Mouse (Mus musculus) CD4-positive, CD25-positive, alpha-beta regulatory T cell, adult 2 months (primary cell): ENCODE results near the gene Atxn1.

Experiments
- DNase-seq: peaks from one replicate; pipeline ENCODE4 v3.0.0-alpha.2; 2012; ENCODE audit warnings: low read depth, low spot score

Atxn1 gene

DNA sequence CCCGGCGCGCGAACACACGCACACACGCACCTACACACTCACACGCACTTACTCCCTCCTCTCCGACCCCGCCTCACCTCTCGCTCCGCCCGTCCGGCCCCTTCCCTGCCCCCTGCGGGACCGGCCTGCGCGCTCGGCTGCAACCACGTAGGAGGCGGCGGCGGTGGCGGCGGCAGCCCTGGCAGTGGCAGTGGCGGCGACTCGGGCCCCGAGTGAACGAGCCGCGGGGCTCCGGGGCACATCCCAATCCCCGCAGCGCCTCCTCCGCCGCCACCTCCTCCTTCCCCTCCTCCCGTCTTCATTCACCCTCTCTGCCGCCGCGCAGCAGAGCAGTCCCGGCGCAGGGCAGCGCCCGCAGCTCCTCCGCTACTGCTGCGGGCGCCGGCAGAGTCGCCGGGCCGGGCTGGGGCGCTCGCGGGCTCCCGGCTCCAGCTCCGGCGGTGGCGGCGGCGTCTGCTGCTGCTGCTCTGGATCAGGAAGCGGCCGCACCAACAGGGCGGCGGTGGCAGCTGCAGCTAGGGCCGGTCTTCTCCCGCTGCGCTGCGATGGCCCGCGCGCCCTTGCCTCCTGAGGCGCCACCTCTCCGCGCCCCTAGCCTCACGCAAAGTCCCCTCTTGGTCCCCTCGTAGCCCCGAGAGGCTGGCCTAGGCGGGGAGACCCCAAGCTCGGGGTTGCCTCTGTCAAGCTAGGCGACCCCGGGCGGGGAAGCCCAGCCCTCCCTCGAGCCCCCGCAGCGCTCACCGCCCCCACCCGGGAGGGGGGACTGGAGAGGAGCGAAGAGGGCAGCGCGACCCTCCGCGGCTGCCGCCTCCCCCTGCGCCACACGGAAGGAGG is 1.1 kb downstream of the Atxn1 start:
- DNase-seq: peak; percentile 80

DNA sequence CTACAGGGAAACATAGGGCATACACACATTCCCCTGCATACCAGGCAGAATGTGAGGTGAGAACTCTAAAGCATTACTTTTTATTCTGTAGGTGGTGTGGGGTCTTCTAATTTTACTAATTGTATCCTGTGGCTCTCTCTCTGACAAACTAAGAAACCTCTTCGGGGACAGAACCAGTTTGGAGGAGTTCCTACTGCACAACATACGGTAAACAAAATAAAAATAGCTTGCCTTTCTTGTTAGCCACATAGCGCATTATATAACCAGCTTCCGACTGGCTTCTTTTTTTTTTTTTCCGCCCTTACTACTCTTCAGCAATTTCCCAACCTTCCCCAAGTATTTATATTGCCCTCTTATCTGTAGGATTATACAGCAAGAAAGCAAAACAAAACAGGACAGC is 2.0 kb downstream of the Atxn1 start:
- DNase-seq: no peak

GRCm38 (mm10) chr13:45961871-45962630 is 2.8 kb downstream of the Atxn1 start:
- DNase-seq: peak; percentile 48

DNA sequence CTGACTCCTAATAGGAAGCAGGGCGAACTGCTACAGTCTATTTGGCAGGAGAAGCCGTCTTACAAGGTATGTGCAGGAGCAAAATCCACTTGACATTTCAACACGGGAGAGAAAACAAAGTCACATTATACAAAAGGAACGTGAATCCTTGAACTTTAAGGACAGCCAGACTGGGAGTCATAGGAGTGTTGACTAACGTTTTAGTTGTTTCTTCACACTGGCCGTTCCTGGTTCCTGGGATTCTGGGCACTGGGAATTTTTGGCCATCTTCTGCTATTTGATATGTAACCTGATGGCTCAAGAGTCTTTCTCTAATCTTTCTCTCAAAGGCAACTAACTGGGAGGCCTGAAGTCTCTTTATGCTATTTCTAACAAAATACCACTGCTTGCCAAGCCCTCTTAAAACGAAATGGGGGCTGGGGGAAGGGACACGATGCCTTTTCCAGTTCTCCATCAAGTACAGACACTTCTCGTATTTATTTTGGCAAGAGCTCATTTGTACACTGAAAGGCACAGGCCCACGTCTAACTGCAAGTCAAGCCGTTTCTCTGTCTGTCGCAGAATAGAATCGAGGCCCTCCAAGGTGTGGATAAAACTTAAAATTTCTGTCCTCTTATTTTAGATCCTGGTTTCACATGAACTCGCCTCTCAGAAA is 4.4 kb downstream of the Atxn1 start:
- no peak for DNase-seq

GRCm38 (mm10) chr13:45958306-45958705 is 6.5 kb downstream of the Atxn1 start:
- no peak for DNase-seq

DNA sequence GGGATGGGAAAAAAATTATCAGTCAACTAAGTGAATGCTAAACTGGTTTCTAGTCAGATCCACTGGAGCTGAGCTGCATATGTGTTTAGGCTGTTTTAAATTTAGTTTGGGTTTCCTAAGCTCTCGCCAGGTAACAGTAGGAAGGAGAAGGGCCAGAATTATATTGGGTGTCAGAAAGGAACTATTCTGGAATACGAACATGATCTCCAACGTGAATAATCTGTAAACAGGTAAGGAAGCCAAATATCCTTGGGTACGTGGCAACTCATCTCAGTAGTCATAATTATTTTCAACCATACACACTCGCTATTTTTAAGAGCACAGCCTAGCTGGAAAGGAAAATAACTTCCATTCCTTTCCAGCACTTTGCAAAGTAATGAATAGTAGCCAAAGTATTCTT is 7.2 kb downstream of the Atxn1 start:
- DNase-seq: no peak

- DNase-seq: no peak
Observed at GRCm38 (mm10) chr13:45956287-45956686, 8.5 kb downstream of the Atxn1 start.

DNA sequence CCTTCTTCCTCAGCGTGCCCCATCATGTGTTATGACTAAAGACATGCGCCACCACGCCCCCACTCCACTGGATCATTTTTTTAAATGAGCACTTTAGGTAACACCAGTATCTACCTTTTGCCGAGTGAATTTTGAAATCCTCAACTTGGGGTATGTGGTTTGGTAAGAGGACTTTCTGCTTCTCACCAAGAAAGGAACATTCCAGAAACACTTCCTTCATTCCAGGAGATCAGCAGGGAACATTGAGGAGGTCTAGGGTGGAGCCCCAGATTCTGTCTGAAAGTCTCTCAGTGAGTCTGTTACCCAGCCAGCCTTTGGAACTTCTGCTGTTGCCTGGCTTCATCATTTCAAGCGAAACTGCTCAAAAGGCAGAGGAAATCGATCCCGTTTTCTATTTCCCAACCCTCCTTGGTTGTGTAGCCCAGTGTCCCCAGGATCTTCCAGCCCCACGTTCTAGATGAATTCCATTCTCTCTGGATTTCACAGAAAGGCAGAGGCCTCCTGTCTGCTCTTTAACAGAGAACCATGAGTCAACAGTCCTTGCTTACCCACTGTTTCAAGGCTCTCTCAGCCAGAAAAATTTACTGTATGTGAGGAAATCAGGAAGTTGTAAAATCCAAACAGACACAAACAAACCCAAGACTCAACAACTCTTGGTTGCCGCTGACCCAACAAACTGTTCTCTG is 9.3 kb downstream of the Atxn1 start:
- no peak for DNase-seq

GRCm38 (mm10) chr13:45953098-45953497 is 11.7 kb downstream of the Atxn1 start:
- DNase-seq: no peak

GRCm38 (mm10) chr13:45951071-45951645 is 13.7 kb downstream of the Atxn1 start:
- DNase-seq: no peak

GRCm38 (mm10) chr13:45950355-45950861 is 14.4 kb downstream of the Atxn1 start:
- DNase-seq: no peak

DNA sequence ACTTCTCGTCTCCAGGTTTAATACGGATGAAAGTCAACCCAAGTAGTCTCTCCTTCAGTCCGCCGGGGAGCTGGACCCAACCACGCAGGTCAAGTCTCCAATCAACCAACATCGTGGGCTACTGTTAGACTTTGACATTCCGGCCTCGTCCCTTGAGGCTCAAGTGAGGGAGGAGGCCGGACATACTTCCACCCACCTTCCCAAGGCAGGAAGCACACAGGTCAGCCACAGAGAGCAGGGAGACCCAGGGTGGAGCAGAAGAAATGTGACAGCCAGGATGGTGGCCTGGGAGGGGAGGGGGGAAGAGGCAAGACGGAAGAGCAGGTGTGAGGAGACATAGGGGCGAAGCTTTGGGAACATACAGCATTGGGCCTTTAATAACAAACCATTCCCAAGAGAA is 18.7 kb downstream of the Atxn1 start:
- no peak for DNase-seq

GRCm38 (mm10) chr13:45942337-45942736 is 22.5 kb downstream of the Atxn1 start:
- DNase-seq: peak; percentile 20

- DNase-seq: no peak
Observed at GRCm38 (mm10) chr13:45940714-45941113, 24.1 kb downstream of the Atxn1 start.

- DNase-seq: no peak
Observed at GRCm38 (mm10) chr13:45939561-45939960, 25.2 kb downstream of the Atxn1 start.

DNA sequence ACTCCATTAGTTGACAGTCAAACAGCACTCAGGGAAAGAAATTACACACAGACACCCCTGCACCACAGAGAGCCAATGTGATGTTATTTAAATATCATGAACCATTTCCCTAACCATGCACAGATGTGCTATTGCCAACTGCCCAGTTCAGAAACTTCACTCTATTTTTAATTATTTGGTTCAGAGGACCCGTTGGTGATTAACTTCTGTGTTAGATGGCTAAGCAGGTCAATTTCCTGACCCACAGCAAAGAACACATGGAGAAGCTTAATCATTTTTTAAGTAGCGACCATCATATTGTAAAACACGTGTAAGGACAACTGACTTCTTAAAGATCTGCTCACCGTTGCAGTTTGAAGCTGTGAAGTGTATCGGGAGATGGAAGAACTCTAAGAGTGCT is 26.7 kb downstream of the Atxn1 start:
- DNase-seq: no peak

- DNase-seq: no peak
Observed at GRCm38 (mm10) chr13:45936765-45937164, 28.0 kb downstream of the Atxn1 start.

DNA sequence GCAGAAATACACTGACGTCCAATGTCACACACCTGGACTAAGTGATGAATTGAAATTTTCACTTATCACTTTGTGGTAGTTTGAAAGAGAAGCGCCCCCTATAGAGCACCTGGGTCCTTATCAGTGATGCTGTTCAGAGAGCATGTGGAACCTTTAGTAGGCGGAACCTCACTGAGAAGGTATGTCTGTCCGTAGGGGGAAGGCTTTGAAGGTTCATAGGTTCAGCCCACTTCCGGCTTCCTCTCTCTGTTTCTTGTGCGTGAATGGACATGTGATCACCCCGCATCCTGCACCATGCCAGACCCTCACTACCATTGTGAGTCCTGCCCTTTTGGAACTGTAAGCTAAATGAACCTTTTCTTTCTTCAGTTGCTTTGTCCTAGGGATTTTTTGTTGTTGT is 29.0 kb downstream of the Atxn1 start:
- peak; percentile 78 for DNase-seq

GRCm38 (mm10) chr13:45934841-45935240 is 30.0 kb downstream of the Atxn1 start:
- no peak for DNase-seq

GRCm38 (mm10) chr13:45934085-45934484 is 30.7 kb downstream of the Atxn1 start:
- DNase-seq: no peak

DNA sequence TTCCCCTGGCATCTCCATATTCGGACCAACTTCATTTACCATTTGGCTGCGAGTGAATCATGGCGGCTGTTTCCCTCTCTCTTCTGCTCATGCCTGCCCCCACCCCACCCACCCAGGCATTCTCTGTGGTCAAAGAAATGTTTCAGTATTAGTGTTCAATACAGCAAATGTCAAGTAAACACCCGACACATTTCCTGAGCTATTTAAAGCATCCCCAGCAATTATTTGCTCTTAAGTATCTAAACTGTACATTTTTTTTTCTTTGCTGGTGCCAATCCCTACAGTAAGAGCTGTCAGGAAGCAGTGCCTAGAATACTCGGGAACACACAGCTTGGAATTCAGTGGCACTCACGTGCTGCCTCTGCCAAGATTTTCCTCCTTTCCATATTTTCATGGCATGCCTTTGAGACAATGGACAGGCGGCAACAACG is 32.3 kb downstream of the Atxn1 start:
- peak; percentile 51 for DNase-seq
